Mouse (Mus musculus) liver, postnatal 0 days (tissue): ENCODE data around the gene Spta1. TPM values are rescaled to one million over a fixed set of nuclear protein-coding genes. Genes with fewer than 3 reads are reported as not detected.

ENCODE experiments used
- ATAC-seq: fragments of 200-750 bp; cut with Nextera tagmentation; 2 replicates; pipeline ENCODE4 v1.8.0; 2017; ENCODE audit warnings: mild to moderate bottlenecking, moderate library complexity
- DNase-seq: peaks from one replicate; pipeline ENCODE4 v3.0.0-alpha.2; 2016
- H3K27ac ChIP-seq: fragments of 300-500 bp; sonication (generic); 2 replicates; pipeline ENCODE4 v1.5.1; 2014; ENCODE audit warnings: antibody characterized with exemption, moderate library complexity, mild to moderate bottlenecking, low read depth
- H3K27me3 ChIP-seq: fragments of 300-500 bp; sonication (generic); 2 replicates; pipeline ENCODE4 v1.6.1; 2014; ENCODE audit warnings: low read length, control low read depth, mixed read lengths; ENCODE audit not compliant: insufficient read depth
- H3K36me3 ChIP-seq: fragments of 300-500 bp; sonication (generic); replicated peaks from 2 replicates; pipeline ENCODE4 v1.6.1; 2014; ENCODE audit warnings: mild to moderate bottlenecking, control low read depth, low read length, moderate library complexity, mixed read lengths; ENCODE audit not compliant: insufficient read depth
- H3K4me1 ChIP-seq: fragments of 300-500 bp; sonication (generic); 2 replicates; pipeline ENCODE4 v1.6.1; 2014; ENCODE audit warnings: antibody characterized with exemption, mild to moderate bottlenecking, control low read depth; ENCODE audit not compliant: insufficient read depth
- H3K4me2 ChIP-seq: fragments of 300-500 bp; sonication (generic); 2 replicates; pipeline ENCODE4 v1.6.1; 2014; ENCODE audit warnings: low read depth, mild to moderate bottlenecking, low read length, moderate library complexity, mixed read lengths
- H3K4me3 ChIP-seq: fragments of 300-500 bp; sonication (generic); 2 replicates; pipeline ENCODE4 v1.5.1; 2014; ENCODE audit warnings: low read depth, low read length
- H3K9ac ChIP-seq: fragments of 300-500 bp; sonication (generic); replicated peaks from 2 replicates; pipeline ENCODE4 v1.6.1; 2014; ENCODE audit warnings: mild to moderate bottlenecking, moderate library complexity
- H3K9me3 ChIP-seq: fragments of 300-500 bp; sonication (generic); 2 replicates; pipeline ENCODE4 v1.6.1; 2016; ENCODE audit warnings: mild to moderate bottlenecking, control low read depth, low read length, mixed read lengths
- CTCF ChIP-seq: sonication (generic); IDR thresholded peaks from 2 replicates; pipeline ENCODE4 v1.5.1; 2016; ENCODE audit warnings: antibody characterized with exemption, low read depth
- EP300 ChIP-seq: IDR thresholded peaks from 2 replicates; pipeline ENCODE4 v1.6.1; 2016; ENCODE audit warnings: antibody characterized with exemption, low read depth, mild to moderate bottlenecking
- WGBS: fragments of 180-500 bp; shearing (Covaris S2); extraction: QIAGEN DNeasy Blood & Tissue Kit; methylation state at CpG from one replicate; pipeline ENCODE4 v1.1.7; 2014; ENCODE audit not compliant: insufficient replicate concordance; 5-methylcytosine and 5-hydroxymethylcytosine counted together
- polyA plus RNA-seq: library from polyadenylated mRNA; unstranded; fragments of >200 nt; fragmentation: Nextera tagmentation; extraction: Ambion mirVana; gene quantifications from 2 replicates; pipeline ENCODE4 v1.2.1, GENCODE M21; 2015

Gene Spta1
- polyA plus RNA-seq, 1 experiment from 2014 or later = 9.4 TPM

DNA sequence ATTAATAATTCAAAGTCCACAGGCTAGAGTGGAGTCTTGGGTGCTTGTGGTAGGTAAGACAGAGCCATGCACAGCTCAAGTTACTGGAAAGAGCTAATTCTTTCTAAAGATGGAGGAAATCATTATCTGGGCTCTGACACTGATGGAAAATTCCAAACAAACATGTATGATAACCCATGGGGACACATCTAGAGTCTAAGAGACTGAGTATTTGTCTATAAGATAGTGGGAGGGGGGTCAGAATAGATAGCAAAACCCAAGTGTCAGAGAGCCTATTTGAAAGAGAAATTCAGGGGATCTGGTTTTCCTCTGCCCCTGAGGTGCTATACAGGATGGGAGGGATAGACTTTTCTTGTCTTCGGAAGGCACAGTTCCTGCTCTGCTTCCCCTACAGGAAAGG, 73.5 kb downstream of the Spta1 start:
- Histone ChIP-seq H3K9ac (no peak overlapping the region), H3K36me3 (peaks cover 29% of the 10 kb centered on the region), H3K27me3 (no peaks in the 10 kb centered on the region), H3K9me3 (no peaks in the 10 kb centered on the region), H3K27ac (no peak overlapping the region), H3K4me3 (no peak overlapping the region), H3K4me1 (no peaks in the 10 kb centered on the region), H3K4me2 (no peak overlapping the region)
- DNase-seq = no peak
- TF ChIP-seq EP300 (no peak), CTCF (no peak)
- WGBS = 88% methylated on average over 1 of the region's 1 CpGs
- no peak for ATAC-seq

DNA sequence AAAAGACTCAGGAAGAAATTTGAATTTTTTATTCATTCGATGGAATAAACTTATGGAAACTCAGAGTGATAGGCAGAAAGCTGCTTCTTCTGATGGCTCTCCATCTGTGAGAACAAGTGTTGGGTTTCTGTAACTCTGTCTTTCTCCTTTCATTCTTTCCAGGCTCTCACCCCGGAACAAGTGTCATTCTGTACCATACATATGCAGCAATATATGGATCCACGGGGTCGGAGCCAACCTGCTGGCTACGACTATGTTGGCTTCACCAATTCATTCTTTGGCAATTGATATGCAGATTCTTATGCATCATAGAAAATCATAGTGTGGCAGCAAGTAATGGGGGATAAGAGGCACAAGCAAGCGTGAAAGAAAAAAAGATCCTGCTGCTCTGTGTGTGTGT, 74.6 kb downstream of the Spta1 start:
- ATAC-seq = no peak
- WGBS = 93% methylated on average over 6 of the region's 6 CpGs
- peaks cover 23% of the 10 kb centered on the region for H3K36me3 ChIP-seq

DNA sequence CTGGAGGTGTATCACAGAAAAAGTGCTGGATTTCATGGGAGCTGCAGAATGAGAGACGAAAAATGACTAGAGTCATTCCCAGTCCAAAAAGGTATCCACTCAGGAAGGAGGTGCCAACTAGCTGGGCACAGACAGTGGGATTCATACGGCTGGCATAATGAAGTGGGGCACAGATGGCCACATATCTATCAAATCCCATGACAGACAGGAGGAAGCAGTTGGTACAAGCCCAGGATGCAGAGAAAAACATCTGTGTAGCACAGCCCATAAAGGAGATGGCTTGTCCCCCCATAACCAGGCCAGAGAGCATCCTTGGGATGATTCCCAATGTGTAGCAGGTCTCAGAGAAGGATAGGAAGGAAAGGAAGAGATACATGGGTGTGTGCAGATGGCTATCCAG, 77.8 kb downstream of the Spta1 start:
- H3K27ac ChIP-seq = no peak overlapping the region
- peaks cover 10% of the 10 kb centered on the region; the same call in 1 of the 2 replicates for H3K36me3 ChIP-seq
- DNase-seq (no peak), ATAC-seq (no peak)
- no peaks in the 10 kb centered on the region for H3K9me3 ChIP-seq
- no peak overlapping the region for H3K4me3 ChIP-seq
- H3K9ac ChIP-seq = no peak overlapping the region
- no peak for TF ChIP-seq EP300
- no peak for TF ChIP-seq CTCF
- 92% methylated on average over 2 of the region's 2 CpGs for WGBS
- H3K4me1 ChIP-seq = no peaks in the 10 kb centered on the region
- H3K4me2 ChIP-seq = no peak overlapping the region
- no peaks in the 10 kb centered on the region for H3K27me3 ChIP-seq

More for the DNA sequence above, 74.6 kb downstream of the Spta1 start:
- Histone ChIP-seq H3K4me2 (no peak overlapping the region), H3K9ac (no peak overlapping the region), H3K4me1 (no peaks in the 10 kb centered on the region), H3K4me3 (no peak overlapping the region), H3K9me3 (no peaks in the 10 kb centered on the region), H3K27ac (no peak overlapping the region), H3K27me3 (no peaks in the 10 kb centered on the region)
- no peak for DNase-seq
- TF ChIP-seq CTCF (no peak), EP300 (no peak)

DNA sequence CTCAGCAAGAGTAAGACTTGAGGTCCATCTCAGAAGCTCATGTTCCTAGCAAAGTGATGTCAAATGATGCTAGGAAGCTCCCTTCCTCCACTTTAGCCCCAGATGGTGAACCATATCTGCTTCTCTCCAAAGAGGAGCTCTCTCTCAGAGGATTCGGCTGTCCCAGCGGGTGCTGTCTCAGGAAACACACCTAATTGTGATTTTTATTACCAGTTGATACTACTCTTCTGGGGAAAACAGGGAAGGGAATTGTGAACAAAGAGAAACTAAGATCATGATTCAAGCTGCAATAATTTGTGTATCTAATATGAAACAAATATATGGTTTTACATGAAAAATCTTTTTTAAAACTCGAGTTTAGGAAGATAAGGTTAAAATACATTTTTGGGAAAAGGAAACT, 79.4 kb downstream of the Spta1 start, which contains the start of gene Olfr419:
Olfr419 (minus strand) TSS at position 101 of the 400 bp plus-strand sequence.
- H3K9ac ChIP-seq = no peak within 1 kb of the TSS
- no peaks in the 10 kb centered on the region for H3K27me3 ChIP-seq
- peaks cover 3% of the 10 kb centered on the region; the same call in 1 of the 2 replicates for H3K36me3 ChIP-seq
- no peak within 1 kb of the TSS for H3K4me2 ChIP-seq
- H3K9me3 ChIP-seq = no peaks in the 10 kb centered on the region
- H3K4me1 ChIP-seq = no peaks in the 10 kb centered on the region
- no peak for ATAC-seq
- DNase-seq = no peak
- no peak within 1 kb of the TSS for H3K4me3 ChIP-seq
- no peak within 1 kb of the TSS for H3K27ac ChIP-seq
- no peak for TF ChIP-seq CTCF
- TF ChIP-seq EP300 = no peak
- WGBS = 83% methylated on average over 3 of the region's 3 CpGs

DNA sequence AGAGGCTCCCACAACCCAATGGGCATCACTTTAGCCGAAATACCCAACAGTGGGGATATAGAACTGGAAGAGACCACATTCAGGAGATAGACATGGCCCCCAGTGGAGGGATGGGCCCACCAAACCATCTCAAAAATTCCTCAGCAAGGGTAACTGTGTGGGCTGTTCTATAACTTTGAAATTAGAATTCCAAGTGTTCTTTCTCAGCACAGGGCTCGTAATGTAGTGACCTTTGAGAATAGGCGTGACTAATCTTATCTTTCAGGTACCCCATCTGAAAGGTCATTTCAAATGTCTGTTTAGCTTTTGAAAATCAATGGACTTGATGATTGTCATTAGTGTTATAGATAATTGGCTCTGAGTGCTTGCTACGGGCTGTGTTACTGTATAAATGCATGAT, 95.2 kb downstream of the Spta1 start:
- 78% methylated on average over 4 of the region's 4 CpGs for WGBS
- Histone ChIP-seq H3K27me3 (no peaks in the 10 kb centered on the region), H3K27ac (no peak overlapping the region), H3K9me3 (no peaks in the 10 kb centered on the region), H3K4me2 (no peak overlapping the region), H3K4me1 (no peaks in the 10 kb centered on the region), H3K4me3 (no peak overlapping the region), H3K9ac (no peak overlapping the region), H3K36me3 (no peaks in the 10 kb centered on the region)
- DNase-seq (no peak), ATAC-seq (no peak)
- no peak for TF ChIP-seq CTCF
- no peak for TF ChIP-seq EP300

DNA sequence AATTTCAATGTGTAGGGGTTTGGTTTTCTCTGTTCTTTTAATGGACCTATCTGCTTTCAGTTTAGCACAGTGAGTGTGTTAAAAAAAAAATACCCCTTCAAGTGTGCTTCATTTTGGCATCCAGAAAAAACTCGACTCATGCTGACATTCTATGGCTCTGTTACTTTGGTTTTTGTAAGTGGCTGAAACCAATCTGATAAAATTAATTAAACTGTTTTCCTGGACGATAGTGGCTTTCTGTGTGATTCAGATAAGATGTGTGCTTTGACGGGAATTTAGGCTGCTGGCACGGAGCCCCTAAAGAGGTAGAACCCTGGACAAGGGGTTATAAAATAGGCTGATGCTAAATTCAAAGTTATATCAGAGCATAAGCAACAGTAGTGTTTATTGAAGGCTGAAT, 96.6 kb downstream of the Spta1 start:
- H3K9me3 ChIP-seq = no peaks in the 10 kb centered on the region
- no peak overlapping the region for H3K4me3 ChIP-seq
- ATAC-seq (no peak), DNase-seq (no peak)
- no peaks in the 10 kb centered on the region for H3K27me3 ChIP-seq
- no peaks in the 10 kb centered on the region for H3K36me3 ChIP-seq
- H3K4me2 ChIP-seq = no peak overlapping the region
- WGBS = 38% methylated on average over 4 of the region's 4 CpGs
- no peaks in the 10 kb centered on the region for H3K4me1 ChIP-seq
- no peak overlapping the region for H3K9ac ChIP-seq
- no peak overlapping the region for H3K27ac ChIP-seq
- TF ChIP-seq EP300 (peak; percentile 36; the same call in 1 of the 2 replicates), CTCF (no peak)

DNA sequence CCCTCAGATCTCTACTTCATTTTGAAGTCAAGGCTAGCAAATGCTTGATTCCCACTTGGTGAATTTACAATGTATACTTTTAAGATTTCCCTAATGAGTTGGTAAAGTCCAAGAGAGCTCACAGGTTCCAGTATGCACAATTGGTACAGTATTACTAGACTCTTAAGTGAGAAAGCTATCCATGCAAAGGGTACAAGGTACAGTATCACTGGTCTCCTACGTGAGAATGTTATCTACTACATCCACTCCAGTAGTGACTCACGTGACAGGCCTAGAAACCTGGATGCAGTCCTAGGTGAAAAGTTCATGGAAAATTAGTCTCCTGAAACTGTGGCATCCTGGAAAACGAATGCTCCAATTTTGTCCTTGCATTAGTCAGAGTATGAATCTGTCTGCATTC, 98.1 kb downstream of the Spta1 start:
- ATAC-seq (no peak), DNase-seq (no peak)
- no peaks in the 10 kb centered on the region for H3K36me3 ChIP-seq
- no peaks in the 10 kb centered on the region for H3K4me1 ChIP-seq
- WGBS = 63% methylated on average over 3 of the region's 3 CpGs
- H3K4me2 ChIP-seq = no peak overlapping the region
- H3K27me3 ChIP-seq = no peaks in the 10 kb centered on the region
- no peaks in the 10 kb centered on the region for H3K9me3 ChIP-seq
- no peak overlapping the region for H3K4me3 ChIP-seq
- TF ChIP-seq EP300 (no peak), CTCF (no peak)
- H3K27ac ChIP-seq = no peak overlapping the region
- H3K9ac ChIP-seq = no peak overlapping the region

Other genes starting within 250 kb of the Spta1 start
- 11.6 and 13.2 TPM in 2 replicates for gene Mndal, start 230.3 kb upstream of the Spta1 start, polyA plus RNA-seq
- gene Ifi203, start 230.1 kb upstream of the Spta1 start, polyA plus RNA-seq = 6.6 and 8.4 TPM in 2 replicates
- not detected in 2 replicates for gene Ifi202b, start 190.0 kb upstream of the Spta1 start, polyA plus RNA-seq
- 2.0 and 2.5 TPM in 2 replicates for gene Ifi205, start 141.0 kb upstream of the Spta1 start, polyA plus RNA-seq
- gene Olfr433, start 132.1 kb upstream of the Spta1 start, polyA plus RNA-seq = 0.08 and 0.11 TPM in 2 replicates
- gene Olfr432, start 123.6 kb upstream of the Spta1 start, polyA plus RNA-seq = not detected in 2 replicates
- gene Olfr430, start 106.2 kb upstream of the Spta1 start, polyA plus RNA-seq = not detected in 2 replicates
- gene Olfr429, start 88.4 kb upstream of the Spta1 start, polyA plus RNA-seq = not detected in 2 replicates
- not detected in 2 replicates for gene Olfr427, start 75.9 kb upstream of the Spta1 start, polyA plus RNA-seq
- gene Olfr231, start 51.6 kb upstream of the Spta1 start, polyA plus RNA-seq = not detected in 2 replicates
- not detected in 2 replicates for gene Olfr424, start 41.3 kb upstream of the Spta1 start, polyA plus RNA-seq
- 0.13 and 0.40 TPM in 2 replicates for gene Olfr420, start 17.1 kb upstream of the Spta1 start, polyA plus RNA-seq
- 0.09 and 0.11 TPM in 2 replicates for gene Olfr419, start 79.3 kb downstream of the Spta1 start, polyA plus RNA-seq
- not detected in 2 replicates for gene Mptx1, start 157.7 kb downstream of the Spta1 start, polyA plus RNA-seq
- gene Olfr417, start 192.3 kb downstream of the Spta1 start, polyA plus RNA-seq = not detected in 2 replicates
- not detected in 2 replicates for gene Olfr248, start 218.3 kb downstream of the Spta1 start, polyA plus RNA-seq